Mouse (Mus musculus) heart, postnatal 0 days (tissue): ENCODE data around the gene Sacm1l.

Source experiments
- CTCF ChIP-seq: IDR thresholded peaks from 2 replicates; pipeline ENCODE4 v1.5.1; 2016; ENCODE audit warnings: antibody characterized with exemption, control low read depth, low read depth
- EP300 ChIP-seq: IDR thresholded peaks from 2 replicates; pipeline ENCODE4 v1.6.1; 2016; ENCODE audit warnings: antibody characterized with exemption, low read depth

- TF ChIP-seq CTCF (no peak), EP300 (no peak)
Observed at GRCm38 (mm10) chr9:123554599-123554998, 25.0 kb downstream of the Sacm1l start.
